Mouse (Mus musculus): ENCODE results near the gene Asic3.

Asic3 gene

GRCm38 (mm10) chr5:24408651-24409050 lies 4.5 kb upstream of the Asic3 start:
- in situ Hi-C loops (cut with MboI; ENCODE audit: unreplicated experiment in 2 of 2) = loop anchor here in 1 of 2 experiments (25.0 kb wide), 1 partner anchor 179 kb away; the partner anchor contains the start of genes Abcf2 and Chpf2

GRCm38 (mm10) chr5:24409466-24409865 lies 3.7 kb upstream of the Asic3 start:
- in situ Hi-C loops (cut with MboI; ENCODE audit: unreplicated experiment in 2 of 2) = loop anchor here in 1 of 2 experiments (25.0 kb wide), 1 partner anchor 178 kb away; the partner anchor contains the start of genes Abcf2 and Chpf2

- in situ Hi-C loops (cut with MboI; ENCODE audit: unreplicated experiment in 2 of 2) = loop anchor here in 1 of 2 experiments (25.0 kb wide), 1 partner anchor 175 kb away; the partner anchor contains the start of genes Abcf2 and Chpf2
Measured at GRCm38 (mm10) chr5:24412063-24412462, 1.1 kb upstream of the Asic3 start.

GRCm38 (mm10) chr5:24413938-24414337 lies 746 bp downstream of the Asic3 start:
- in situ Hi-C loops (cut with MboI; ENCODE audit: unreplicated experiment in 2 of 2) = loop anchor here in 1 of 2 experiments (25.0 kb wide), 1 partner anchor 173 kb away; the partner anchor contains the start of genes Abcf2 and Chpf2

GRCm38 (mm10) chr5:24416222-24416736 lies 3.1 kb downstream of the Asic3 start:
- in situ Hi-C loops (cut with MboI; ENCODE audit: unreplicated experiment in 2 of 2) = loop anchor here in 1 of 2 experiments (5.0 to 25.0 kb wide), 2 partner anchors 56 to 171 kb away; partner anchors contain the start of genes Abcf2 and Chpf2

GRCm38 (mm10) chr5:24417587-24417986 lies 4.4 kb downstream of the Asic3 start:
- in situ Hi-C loops (cut with MboI; ENCODE audit: unreplicated experiment in 2 of 2) = loop anchor here in 1 of 2 experiments (5.0 to 25.0 kb wide), 2 partner anchors 55 to 170 kb away; partner anchors contain the start of genes Abcf2 and Chpf2

GRCm38 (mm10) chr5:24420381-24420780 lies 7.2 kb downstream of the Asic3 start:
- in situ Hi-C loops (cut with MboI; ENCODE audit: unreplicated experiment in 2 of 2) = loop anchor here (5.0 to 25.0 kb wide), 2 partner anchors 37 to 167 kb away; partner anchors contain the start of genes Abcf2 (in 1 of the 2) and Chpf2 (in 1 of the 2)

- in situ Hi-C loops (cut with MboI; ENCODE audit: unreplicated experiment in 2 of 2) = loop anchor here (5.0 to 25.0 kb wide), 2 partner anchors 34 to 164 kb away; partner anchors contain the start of genes Abcf2 (in 1 of the 2) and Chpf2 (in 1 of the 2)
Measured at GRCm38 (mm10) chr5:24423129-24424003, 10.2 kb downstream of the Asic3 start, which contains the start of the genes Cdk5 and Slc4a2. Gene Cdk5, minus strand, starts transcription at chr5:24423530. Gene Slc4a2, plus strand, starts transcription at chr5:24423837.

GRCm38 (mm10) chr5:24424004-24424781 lies 11.0 kb downstream of the Asic3 start:
- in situ Hi-C loops (cut with MboI; ENCODE audit: unreplicated experiment in 2 of 2) = loop anchor here (5.0 to 25.0 kb wide), 2 partner anchors 33 to 163 kb away; partner anchors contain the start of genes Abcf2 (in 1 of the 2) and Chpf2 (in 1 of the 2)

GRCm38 (mm10) chr5:24424861-24425411 lies 11.7 kb downstream of the Asic3 start:
- in situ Hi-C loops (cut with MboI; ENCODE audit: unreplicated experiment in 2 of 2) = loop anchor here (5.0 to 25.0 kb wide), 2 partner anchors 32 to 162 kb away; partner anchors contain the start of genes Abcf2 (in 1 of the 2) and Chpf2 (in 1 of the 2)

GRCm38 (mm10) chr5:24425421-24426036 lies 12.3 kb downstream of the Asic3 start:
- in situ Hi-C loops (cut with MboI; ENCODE audit: unreplicated experiment in 2 of 2) = no loop called here

GRCm38 (mm10) chr5:24426037-24426432 lies 12.8 kb downstream of the Asic3 start:
- in situ Hi-C loops (cut with MboI; ENCODE audit: unreplicated experiment in 2 of 2) = no loop called here

- in situ Hi-C loops (cut with MboI; ENCODE audit: unreplicated experiment in 2 of 2) = no loop called here
Measured at GRCm38 (mm10) chr5:24426556-24427284, 13.5 kb downstream of the Asic3 start.

GRCm38 (mm10) chr5:24427285-24427633 lies 14.1 kb downstream of the Asic3 start:
- in situ Hi-C loops (cut with MboI; ENCODE audit: unreplicated experiment in 2 of 2) = no loop called here

GRCm38 (mm10) chr5:24427981-24428402 lies 14.8 kb downstream of the Asic3 start:
- in situ Hi-C loops (cut with MboI; ENCODE audit: unreplicated experiment in 2 of 2) = no loop called here

- in situ Hi-C loops (cut with MboI; ENCODE audit: unreplicated experiment in 2 of 2) = no loop called here
Measured at GRCm38 (mm10) chr5:24428596-24428995, 15.4 kb downstream of the Asic3 start.

- in situ Hi-C loops (cut with MboI; ENCODE audit: unreplicated experiment in 2 of 2) = no loop called here
Measured at GRCm38 (mm10) chr5:24433993-24434392, 20.8 kb downstream of the Asic3 start.

- in situ Hi-C loops (cut with MboI; ENCODE audit: unreplicated experiment in 2 of 2) = no loop called here
Measured at GRCm38 (mm10) chr5:24441187-24441586, 28.0 kb downstream of the Asic3 start.

- in situ Hi-C loops (cut with MboI; ENCODE audit: unreplicated experiment in 2 of 2) = no loop called here
Measured at GRCm38 (mm10) chr5:24442029-24442428, 28.8 kb downstream of the Asic3 start.
